14 mouse cellular contexts compared by ENCODE assay signal in the genomic region with DNA sequence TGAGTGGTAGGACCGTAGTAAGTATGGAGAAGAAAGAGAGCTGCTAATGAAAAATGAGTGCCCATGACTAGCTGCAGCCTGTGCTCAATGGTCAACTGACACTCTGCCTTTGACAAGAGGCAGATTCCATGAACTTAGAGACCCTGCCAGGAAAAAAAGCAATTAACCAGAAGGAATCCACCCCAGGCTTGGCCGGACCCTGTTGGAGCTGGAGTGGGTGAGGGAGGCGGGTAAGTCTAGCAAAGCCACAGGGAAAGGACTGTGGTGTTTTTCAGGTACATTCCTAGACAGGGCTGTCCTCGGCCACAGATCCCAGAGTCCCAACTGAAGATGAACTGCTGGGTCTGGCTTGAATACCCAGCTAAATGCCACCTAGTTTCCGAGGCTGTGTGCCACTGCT.
DNase-seq lines count a peak whose midpoint lies in the region; ATAC-seq and TF ChIP-seq lines count a peak whose summit lies in the region.
"Had no signal": no experiment of that assay in that cellular context is flagged by ENCODE, and none has a peak within 500 bp of the region (broad histone marks: within the 10 kb centered on the region; RNA-seq: fewer than 3 reads in every experiment).

No protein-coding gene starts in this region.

- H3K9me3 ChIP-seq in forebrain, embryonic 13.5 days (replicated peaks): no peaks in the 10 kb centered on the region
- H3K9me3 ChIP-seq in forebrain, embryonic 12.5 days: no peaks in the 10 kb centered on the region
- H3K9me3 ChIP-seq in limb, embryonic 15.5 days: no peaks in the 10 kb centered on the region
- no peaks in the 10 kb centered on the region for H3K9me3 ChIP-seq in limb, embryonic 10.5 days (replicated peaks)
- H3K9me3 ChIP-seq in forebrain, postnatal 0 days (ENCODE audit: low read length): no peaks in the 10 kb centered on the region
- H3K9me3 ChIP-seq: embryonic facial prominence, embryonic 10.5 days; limb, embryonic 13.5 days; midbrain, embryonic 12.5 days had no signal

- peak overlapping the region; percentile 64 for H3K27ac ChIP-seq in forebrain, embryonic 13.5 days
- no peak overlapping the region for H3K27ac ChIP-seq in forebrain, embryonic 12.5 days
- peak overlapping the region; percentile 23; the same call in 1 of the 2 replicates for H3K27ac ChIP-seq in limb, embryonic 15.5 days
- no peak overlapping the region for H3K27ac ChIP-seq in limb, embryonic 10.5 days
- peak overlapping the region; percentile 59 for H3K27ac ChIP-seq in forebrain, postnatal 0 days (ENCODE audit: low read depth, low read length)
- H3K27ac ChIP-seq: embryonic facial prominence, embryonic 10.5 days; limb, embryonic 13.5 days; midbrain, embryonic 12.5 days had no signal

- 85% methylated on average over 5 of the region's 5 CpGs for WGBS in forebrain, embryonic 13.5 days
- WGBS in forebrain, embryonic 12.5 days: 79% methylated on average over 5 of the region's 5 CpGs
- WGBS in limb, embryonic 15.5 days: 67% methylated on average over 5 of the region's 5 CpGs
- WGBS in limb, embryonic 10.5 days: 84% methylated on average over 5 of the region's 5 CpGs
- 62% methylated on average over 5 of the region's 5 CpGs for WGBS in forebrain, postnatal 0 days

- H3K36me3 ChIP-seq in forebrain, embryonic 13.5 days (ENCODE audit: poor library complexity, severe bottlenecking): no peaks in the 10 kb centered on the region
- H3K36me3 ChIP-seq in forebrain, embryonic 12.5 days (replicated peaks): no peaks in the 10 kb centered on the region
- no peaks in the 10 kb centered on the region for H3K36me3 ChIP-seq in limb, embryonic 15.5 days
- H3K36me3 ChIP-seq in limb, embryonic 10.5 days: no peaks in the 10 kb centered on the region
- H3K36me3 ChIP-seq in forebrain, postnatal 0 days (ENCODE audit: insufficient read depth): no peaks in the 10 kb centered on the region
- H3K36me3 ChIP-seq: embryonic facial prominence, embryonic 10.5 days; limb, embryonic 13.5 days; midbrain, embryonic 12.5 days had no signal

- no peak for ATAC-seq in forebrain, embryonic 13.5 days
- no peak for ATAC-seq in forebrain, embryonic 12.5 days (ENCODE audit: low FRiP score)
- peak; percentile 32; the same call in 1 of the 2 replicates for ATAC-seq in limb, embryonic 15.5 days (ENCODE audit: insufficient number of reproducible peaks, low FRiP score, low TSS enrichment, low read depth)
- no peak for ATAC-seq in forebrain, postnatal 0 days

- no peak for DNase-seq in limb, embryonic 10.5 days (ENCODE audit: low spot score)
- peak; percentile 86 for DNase-seq in Muller cell, postnatal 12 days (ENCODE audit: inconsistent ontology term)
- no peak for DNase-seq in forebrain, postnatal 0 days
- no peak for DNase-seq in layer of hippocampus, postnatal 14 days (ENCODE audit: low spot score in 2 of 2)
- DNase-seq in right cerebral cortex, adult 18-20 months: no peak
- DNase-seq: right cerebral cortex, postnatal 25 days had no signal

- no peak overlapping the region for H3K4me3 ChIP-seq in forebrain, embryonic 13.5 days
- no peak overlapping the region for H3K4me3 ChIP-seq in forebrain, embryonic 12.5 days (replicated peaks)
- no peak overlapping the region for H3K4me3 ChIP-seq in limb, embryonic 15.5 days
- H3K4me3 ChIP-seq in limb, embryonic 10.5 days: no peak overlapping the region
- no peak overlapping the region for H3K4me3 ChIP-seq in forebrain, postnatal 0 days (ENCODE audit: low read depth, low read length)
- H3K4me3 ChIP-seq: embryonic facial prominence, embryonic 10.5 days; limb, embryonic 13.5 days; midbrain, embryonic 12.5 days had no signal

- TF ChIP-seq CTCF in forebrain, postnatal 0 days (IDR thresholded peaks at IDR 0.05; ENCODE audit: low read depth): no peak

- peaks cover 42% of the 10 kb centered on the region for H3K4me1 ChIP-seq in forebrain, embryonic 13.5 days
- H3K4me1 ChIP-seq in forebrain, embryonic 12.5 days: peaks cover 17% of the 10 kb centered on the region
- H3K4me1 ChIP-seq in limb, embryonic 15.5 days: peaks cover 5% of the 10 kb centered on the region; the same call in 1 of the 2 replicates
- peaks cover 13% of the 10 kb centered on the region; the same call in 1 of the 2 replicates for H3K4me1 ChIP-seq in limb, embryonic 10.5 days
- H3K4me1 ChIP-seq in forebrain, postnatal 0 days (ENCODE audit: insufficient read depth): peaks cover 12% of the 10 kb centered on the region; the same call in 1 of the 2 replicates
- H3K4me1 ChIP-seq: limb, embryonic 13.5 days had no signal

- no peak overlapping the region for H3K9ac ChIP-seq in forebrain, embryonic 13.5 days
- H3K9ac ChIP-seq in forebrain, embryonic 12.5 days: no peak overlapping the region
- H3K9ac ChIP-seq in limb, embryonic 15.5 days: no peak overlapping the region
- no peak overlapping the region for H3K9ac ChIP-seq in forebrain, postnatal 0 days
- H3K9ac ChIP-seq: limb, embryonic 13.5 days; midbrain, embryonic 12.5 days had no signal

- H3K27me3 ChIP-seq in forebrain, embryonic 13.5 days: no peaks in the 10 kb centered on the region
- H3K27me3 ChIP-seq in forebrain, embryonic 12.5 days: peaks cover 4% of the 10 kb centered on the region; the same call in 1 of the 2 replicates
- no peaks in the 10 kb centered on the region for H3K27me3 ChIP-seq in limb, embryonic 15.5 days
- H3K27me3 ChIP-seq in limb, embryonic 10.5 days (ENCODE audit: low read depth, poor library complexity, severe bottlenecking): no peaks in the 10 kb centered on the region
- no peaks in the 10 kb centered on the region for H3K27me3 ChIP-seq in forebrain, postnatal 0 days (ENCODE audit: insufficient read depth, low read length)
- H3K27me3 ChIP-seq: CH12.LX; midbrain, embryonic 12.5 days had no signal

- H3K4me2 ChIP-seq in forebrain, embryonic 13.5 days: no peak overlapping the region
- no peak overlapping the region for H3K4me2 ChIP-seq in forebrain, embryonic 12.5 days
- H3K4me2 ChIP-seq in limb, embryonic 15.5 days: no peak overlapping the region
- H3K4me2 ChIP-seq in forebrain, postnatal 0 days (ENCODE audit: low read depth): no peak overlapping the region
- H3K4me2 ChIP-seq: heart, embryonic 11.5 days; limb, embryonic 13.5 days; midbrain, embryonic 12.5 days had no signal

Comparison
In these comparisons a context has a peak if more than half of its experiments do, and no peak if none do; other contexts are left out.
1. H3K27ac ChIP-seq: peak in forebrain, embryonic 13.5 days (single experiment), limb, embryonic 15.5 days (single experiment) and forebrain, postnatal 0 days (single experiment); none in forebrain, embryonic 12.5 days (single experiment) and limb, embryonic 10.5 days (single experiment).